Mouse (Mus musculus): Measurements from ENCODE around the gene Trpm2.
A peak's percentile ranks its signal among the peaks of the same experiment; 100 is the strongest.

The Trpm2 gene

GRCm38 (mm10) chr10:77900903-77901818, 69.2 kb downstream of the Trpm2 start:
- peak in 1 of 2 experiments; percentile 22 for DNase-seq

- DNase-seq = peak; percentile 41 to 62
Measured at GRCm38 (mm10) chr10:77900126-77900525, 70.2 kb downstream of the Trpm2 start.

GRCm38 (mm10) chr10:77895562-77895961, 74.8 kb downstream of the Trpm2 start:
- DNase-seq = peak in 1 of 2 experiments; percentile 10

DNA sequence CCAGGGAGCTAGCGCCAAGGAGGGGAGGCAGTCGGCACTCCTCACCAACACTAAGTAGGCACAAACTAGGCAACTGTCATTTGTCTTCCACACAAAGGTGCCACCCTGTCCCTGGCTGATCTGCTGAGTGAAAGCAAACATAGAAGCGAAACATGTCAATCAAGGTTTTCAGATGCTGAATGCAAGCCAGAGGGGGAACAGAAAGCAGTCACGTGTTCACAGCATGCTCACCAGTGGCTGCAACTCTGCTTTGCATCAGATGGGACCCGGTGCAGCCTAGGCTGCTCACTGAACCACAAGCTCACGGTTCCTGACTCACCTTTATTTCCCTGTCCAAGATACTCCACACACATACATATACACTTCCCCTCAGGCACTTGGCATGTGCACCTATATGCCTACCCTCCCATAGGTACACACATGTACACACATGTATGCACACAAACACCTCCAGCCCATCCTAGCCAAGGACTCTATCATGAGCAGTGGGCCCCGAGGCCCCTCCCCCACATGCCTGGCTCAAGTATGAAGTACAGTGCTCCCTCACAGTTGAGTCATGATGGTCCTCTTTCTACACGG, 79.3 kb downstream of the Trpm2 start:
- no peak for DNase-seq

DNA sequence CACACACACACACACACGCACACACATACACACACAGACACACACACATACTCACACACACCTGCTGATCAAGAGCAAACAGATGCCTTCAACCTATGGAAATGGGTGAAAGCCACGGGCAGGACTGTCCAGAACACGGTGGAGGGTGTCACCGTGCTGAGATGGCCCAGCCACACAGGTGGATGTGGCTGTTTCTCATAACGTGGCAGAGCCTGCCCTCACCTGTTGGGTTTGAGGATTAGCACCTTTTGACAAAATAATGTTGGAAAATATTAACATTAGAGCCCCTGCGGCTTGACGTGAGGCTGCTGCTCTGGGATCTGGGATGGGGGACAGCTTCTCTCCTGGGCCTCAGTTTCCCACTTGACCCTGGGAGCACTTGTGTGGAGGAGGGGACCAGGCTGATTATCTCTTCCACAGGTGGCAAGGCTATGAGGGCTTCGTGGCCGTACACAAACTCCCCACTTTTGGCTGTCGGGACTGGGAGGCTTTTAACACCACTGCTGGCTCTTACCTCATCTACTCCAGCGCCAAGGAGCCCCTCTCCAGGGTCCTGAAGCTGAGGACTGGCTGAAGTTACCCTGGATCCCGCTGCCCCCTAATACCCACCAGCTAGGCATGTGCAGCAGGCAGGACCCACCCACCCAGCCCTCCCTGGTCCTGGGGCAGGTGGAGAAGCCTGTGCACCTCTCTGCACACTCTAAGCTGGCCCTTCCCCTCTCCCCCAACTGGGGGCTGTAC, 84.2 kb downstream of the Trpm2 start:
- DNase-seq = no peak

DNA sequence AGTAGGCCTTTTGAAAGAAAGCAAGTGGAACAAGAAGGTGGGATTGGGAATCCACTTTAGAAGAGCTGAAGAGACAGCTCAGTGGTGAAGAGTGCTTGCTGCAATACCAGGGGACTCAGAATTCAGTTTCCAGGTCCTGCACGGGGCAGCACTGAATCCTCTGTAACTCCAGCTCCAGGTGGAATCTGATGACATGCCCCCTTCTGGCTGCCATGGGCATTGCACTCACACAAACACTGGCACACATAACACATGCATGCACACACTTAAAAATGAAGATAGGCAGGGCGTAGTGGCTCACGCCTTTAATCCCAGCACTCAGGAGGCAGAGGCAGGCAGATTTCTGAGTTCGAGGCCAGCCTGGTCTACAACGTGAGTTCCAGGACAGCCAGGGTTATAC, 87.8 kb downstream of the Trpm2 start:
- DNase-seq = no peak

- DNase-seq = no peak
Measured at GRCm38 (mm10) chr10:77880305-77880704, 90.1 kb downstream of the Trpm2 start.

GRCm38 (mm10) chr10:77878985-77879384, 91.4 kb downstream of the Trpm2 start:
- peak; percentile 33 to 73 for DNase-seq

- no peak for DNase-seq
Measured at GRCm38 (mm10) chr10:77869651-77870050, 100.7 kb downstream of the Trpm2 start.

DNA sequence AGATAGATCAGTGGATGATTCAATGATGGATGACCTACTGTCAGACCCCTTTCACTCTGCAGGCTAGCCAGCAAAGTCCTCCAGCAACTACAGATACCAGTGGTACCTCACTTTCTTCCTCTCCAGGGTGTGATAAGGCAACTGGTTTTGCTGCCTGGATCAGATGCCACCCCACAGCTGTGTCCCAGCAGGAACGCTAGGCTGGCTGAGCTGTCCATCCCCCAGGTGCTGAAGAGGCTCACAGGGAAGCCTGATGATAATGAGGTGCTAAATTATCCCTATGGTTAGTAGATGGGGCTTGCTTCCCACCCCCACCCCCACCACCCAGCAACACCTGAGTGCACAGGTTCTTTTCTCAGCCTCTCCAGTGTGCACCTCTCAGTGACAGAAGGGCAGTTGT, 102.8 kb downstream of the Trpm2 start:
- DNase-seq = peak in 1 of 2 experiments; percentile 9

DNA sequence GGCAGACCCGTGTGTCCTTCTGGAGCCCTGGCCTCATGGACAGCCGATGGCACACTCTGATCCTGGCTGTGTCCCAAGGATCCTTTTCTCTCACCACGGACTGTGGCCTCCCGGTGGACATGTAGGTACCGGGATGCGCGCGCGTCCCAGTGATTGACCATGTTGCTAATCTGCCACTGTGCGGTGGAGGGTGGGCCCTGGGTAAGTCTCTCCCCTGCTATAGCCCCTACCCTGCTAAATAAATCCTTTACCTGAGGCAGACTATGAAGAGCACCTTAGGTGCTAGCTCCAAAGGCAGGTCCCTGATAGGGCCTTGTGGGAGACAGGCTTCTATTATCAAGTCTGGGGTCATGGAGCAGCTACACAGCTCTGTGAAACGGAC, 105.6 kb downstream of the Trpm2 start:
- DNase-seq = no peak

DNA sequence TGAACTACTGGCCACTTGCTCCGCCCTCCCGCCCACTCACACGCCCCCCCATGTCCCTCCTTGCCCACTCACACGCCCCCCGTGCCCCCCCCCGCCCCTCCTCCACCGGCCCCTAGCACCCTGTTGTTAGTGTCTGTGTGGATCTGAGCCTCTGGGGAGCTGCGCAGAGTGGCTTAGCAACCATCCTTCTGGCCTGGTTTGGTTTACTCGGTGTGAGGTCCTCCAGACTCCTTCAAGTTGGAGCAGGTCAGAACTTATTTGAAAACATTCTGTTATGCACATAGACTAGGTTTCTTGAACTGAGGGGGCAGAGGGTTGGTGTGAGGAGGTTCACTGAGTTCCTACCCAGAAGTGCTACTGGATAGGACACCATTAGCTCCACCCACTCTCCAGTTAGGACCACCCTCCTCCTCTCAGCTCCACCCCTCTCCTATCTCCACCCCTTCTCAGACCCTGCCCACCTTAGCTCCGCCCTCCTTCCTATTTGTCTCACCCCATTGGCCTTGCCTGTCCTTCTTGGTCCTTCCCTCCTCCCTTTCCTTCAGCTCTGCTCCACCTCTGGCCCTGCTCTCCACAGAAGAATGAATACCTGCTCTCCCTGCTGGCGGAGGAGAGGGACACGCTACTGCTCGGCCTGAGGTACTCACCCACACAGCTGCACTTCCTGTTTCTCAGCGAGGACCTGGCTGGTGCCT, 106.1 kb downstream of the Trpm2 start:
- DNase-seq = peak; percentile 67 to 72

GRCm38 (mm10) chr10:77861675-77862074, 108.7 kb downstream of the Trpm2 start, which contains the start of gene Gm3285:
Gene Gm3285 (plus strand): TSS chr10:77861975.
- DNase-seq = no peak

All from kidney, postnatal 36 days (tissue).